Comparison of ENCODE assay signal across 8 mouse cellular contexts in genomic region chr1:89467321-89468069, GRCm38 (mm10). TPM values are rescaled to one million over a fixed set of nuclear protein-coding genes. Genes with fewer than 3 reads are reported as not detected.
DNase-seq lines count a peak whose midpoint lies in the region; ATAC-seq lines count a peak whose summit lies in the region.

No protein-coding gene starts in this region.

- H3K36me3 ChIP-seq in heart, embryonic 15.5 days = no peaks in the 10 kb centered on the region
- no peaks in the 10 kb centered on the region for H3K36me3 ChIP-seq in limb, embryonic 15.5 days
- no peaks in the 10 kb centered on the region for H3K36me3 ChIP-seq in midbrain, embryonic 14.5 days (ENCODE audit: control insufficient read depth, insufficient read depth, low read length)

- no peaks in the 10 kb centered on the region for H3K27me3 ChIP-seq in heart, embryonic 15.5 days
- no peaks in the 10 kb centered on the region for H3K27me3 ChIP-seq in limb, embryonic 15.5 days
- no peaks in the 10 kb centered on the region for H3K27me3 ChIP-seq in midbrain, embryonic 14.5 days (ENCODE audit: control insufficient read depth, insufficient read depth, low read length)

- H3K9me3 ChIP-seq in heart, embryonic 15.5 days (replicated peaks) = no peaks in the 10 kb centered on the region
- no peaks in the 10 kb centered on the region for H3K9me3 ChIP-seq in limb, embryonic 15.5 days
- H3K9me3 ChIP-seq in midbrain, embryonic 14.5 days (ENCODE audit: control insufficient read depth, low read length) = peaks cover 2% of the 10 kb centered on the region; the same call in 1 of the 2 replicates

- H3K4me3 ChIP-seq in heart, embryonic 15.5 days = no peak overlapping the region
- H3K4me3 ChIP-seq in limb, embryonic 15.5 days = no peak overlapping the region
- H3K4me3 ChIP-seq in midbrain, embryonic 14.5 days (replicated peaks; ENCODE audit: low read depth, low read length) = no peak overlapping the region

- peak; percentile 43 for DNase-seq in urinary bladder, postnatal 14 days (ENCODE audit: low spot score)
- no peak for DNase-seq in urinary bladder, postnatal 4 days (ENCODE audit: low spot score in 2 of 2)
- DNase-seq in midbrain, embryonic 14.5 days = peak; percentile 39
- no peak for DNase-seq in cerebellum, adult 8-10 months
- DNase-seq in B cell, adult 2 months = no peak
- no peak for DNase-seq in thymus, postnatal 25 days

- ATAC-seq in heart, embryonic 15.5 days (replicated peaks; ENCODE audit: insufficient number of reproducible peaks, insufficient read depth, low FRiP score, low read depth) = peak; percentile 77
- ATAC-seq in limb, embryonic 15.5 days (ENCODE audit: insufficient number of reproducible peaks, low FRiP score, low TSS enrichment, low read depth) = 0 out of 2 replicates have a peak, but pooled peaks have one; percentile 16
- peak; percentile 35; the same call in 1 of the 2 replicates for ATAC-seq in midbrain, embryonic 14.5 days (ENCODE audit: low FRiP score, low TSS enrichment)

- H3K4me1 ChIP-seq in heart, embryonic 15.5 days (replicated peaks) = peaks cover 72% of the 10 kb centered on the region
- H3K4me1 ChIP-seq in limb, embryonic 15.5 days = peaks cover 73% of the 10 kb centered on the region
- peaks cover 56% of the 10 kb centered on the region for H3K4me1 ChIP-seq in midbrain, embryonic 14.5 days (ENCODE audit: control insufficient read depth, insufficient read depth, low read length)

- H3K9ac ChIP-seq in heart, embryonic 15.5 days = no peak overlapping the region
- no peak overlapping the region for H3K9ac ChIP-seq in limb, embryonic 15.5 days
- no peak overlapping the region for H3K9ac ChIP-seq in midbrain, embryonic 14.5 days (replicated peaks; ENCODE audit: low read length)

- 0 out of 2 replicates have a peak overlapping the region, but pooled peaks have one; percentile 17 for H3K4me2 ChIP-seq in heart, embryonic 15.5 days
- no peak overlapping the region for H3K4me2 ChIP-seq in limb, embryonic 15.5 days
- H3K4me2 ChIP-seq in midbrain, embryonic 14.5 days (ENCODE audit: low read length) = no peak overlapping the region

- WGBS in heart, embryonic 15.5 days = 23% methylated on average over 6 of the region's 6 CpGs
- WGBS in limb, embryonic 15.5 days = 47% methylated on average over 6 of the region's 6 CpGs
- 26% methylated on average over 6 of the region's 6 CpGs for WGBS in midbrain, embryonic 14.5 days

- peak overlapping the region; percentile 67 for H3K27ac ChIP-seq in heart, embryonic 15.5 days
- peak overlapping the region; percentile 59 for H3K27ac ChIP-seq in limb, embryonic 15.5 days
- H3K27ac ChIP-seq in midbrain, embryonic 14.5 days (replicated peaks; ENCODE audit: low read depth, low read length) = 0 out of 2 replicates have a peak overlapping the region, but pooled peaks have one; percentile 13

RNA-seq across cellular contexts. Expression of gene Agap1, which starts 12.9 kb away (rescaled TPM):
- 7.2 and 10.3 TPM in 2 replicates for polyA plus RNA-seq in heart, embryonic 15.5 days (2015; fragmentation: Nextera tagmentation; extraction: Ambion mirVana)
- polyA plus RNA-seq in limb, embryonic 15.5 days (2015; fragmentation: Nextera tagmentation; extraction: Ambion mirVana) = 7.9 and 10.7 TPM in 2 replicates
- 82.3 and 89.6 TPM in 2 replicates for polyA plus RNA-seq in midbrain, embryonic 14.5 days (2014; fragmentation: Nextera tagmentation; extraction: Ambion mirVana)

Comparison
In these comparisons a context has a peak if more than half of its experiments do, and no peak if none do; other contexts are left out.
1. DNase-seq: peak in urinary bladder, postnatal 14 days (single experiment) and midbrain, embryonic 14.5 days (single experiment); none in urinary bladder, postnatal 4 days (0 of 2), cerebellum, adult 8-10 months (single experiment), B cell, adult 2 months (0 of 2) and thymus, postnatal 25 days (single experiment).
2. ATAC-seq: peak in every context shown above with its lines; median percentile 77 in heart, embryonic 15.5 days; 35 in midbrain, embryonic 14.5 days; 16 in limb, embryonic 15.5 days.
3. H3K27ac ChIP-seq: peak in every context shown above with its lines; median percentile 67 in heart, embryonic 15.5 days; 59 in limb, embryonic 15.5 days; 13 in midbrain, embryonic 14.5 days.